Mouse (Mus musculus) common myeloid progenitor, adult 5-6 weeks (primary cell): ENCODE data around the gene Stambpl1. TPM values are rescaled to one million over a fixed set of nuclear protein-coding genes. Genes with fewer than 3 reads are reported as not detected.
A peak's percentile ranks its signal among the peaks of the same experiment; 100 is the strongest.
"Not testable (repeated sequence)": the region's sequence is repeated elsewhere in the genome, so short reads cannot be mapped to it uniquely, and the experiment has no call there.

Experiments used
- ATAC-seq: replicated peaks from 2 replicates; pipeline ENCODE4 v1.8.0; 2016; ENCODE audit warnings: low read depth, mild to moderate bottlenecking, moderate TSS enrichment, inconsistent platforms; ENCODE audit not compliant: poor library complexity, severe bottlenecking
- total RNA-seq: library from RNA; stranded (forward); fragments of 200-1000, 187-1606 nt; gene quantifications from 2 replicates; pipeline ENCODE4 v1.2.3, GENCODE M21; 2017

Stambpl1 gene
- total RNA-seq, 1 experiment from 2014 or later: 12.1 TPM

GRCm38 (mm10) chr19:34194132-34194745, 2.2 kb downstream of the Stambpl1 start:
- ATAC-seq: peak; percentile 24; the same call in 1 of the 2 replicates

- no peak for ATAC-seq
These were observed 3.0 kb downstream of the Stambpl1 start for GRCm38 (mm10) chr19:34195031-34195430.

- ATAC-seq: no peak
These were observed 6.0 kb downstream of the Stambpl1 start for GRCm38 (mm10) chr19:34198066-34198465.

- no peak for ATAC-seq
These were observed 6.9 kb downstream of the Stambpl1 start for GRCm38 (mm10) chr19:34198901-34199300.

- 0 out of 2 replicates have a peak, but pooled peaks have one; percentile 32 for ATAC-seq
These were observed 7.5 kb downstream of the Stambpl1 start for GRCm38 (mm10) chr19:34199488-34199887.

- no peak for ATAC-seq
These were observed 10.6 kb downstream of the Stambpl1 start for GRCm38 (mm10) chr19:34202668-34203067.

GRCm38 (mm10) chr19:34206128-34206527, 14.1 kb downstream of the Stambpl1 start:
- ATAC-seq: not testable (repeated sequence)

- ATAC-seq: no peak
These were observed 14.9 kb downstream of the Stambpl1 start for GRCm38 (mm10) chr19:34206760-34207440.

GRCm38 (mm10) chr19:34209031-34209430, 17.0 kb downstream of the Stambpl1 start:
- ATAC-seq: no peak

GRCm38 (mm10) chr19:34209930-34210581, 18.0 kb downstream of the Stambpl1 start:
- ATAC-seq: no peak

GRCm38 (mm10) chr19:34210841-34211240, 18.8 kb downstream of the Stambpl1 start:
- no peak for ATAC-seq

GRCm38 (mm10) chr19:34212489-34213250, 20.6 kb downstream of the Stambpl1 start:
- ATAC-seq: no peak

GRCm38 (mm10) chr19:34213251-34213645, 21.2 kb downstream of the Stambpl1 start:
- ATAC-seq: no peak

GRCm38 (mm10) chr19:34214136-34214535, 22.1 kb downstream of the Stambpl1 start:
- no peak for ATAC-seq

GRCm38 (mm10) chr19:34216956-34217355, 24.9 kb downstream of the Stambpl1 start:
- no peak for ATAC-seq

- ATAC-seq: 0 out of 2 replicates have a peak, but pooled peaks have one; percentile 27
These were observed 25.7 kb downstream of the Stambpl1 start for GRCm38 (mm10) chr19:34217761-34218160.

- peak; percentile 40 for ATAC-seq
These were observed 27.4 kb downstream of the Stambpl1 start for GRCm38 (mm10) chr19:34219260-34219968.

- ATAC-seq: no peak
These were observed 28.8 kb downstream of the Stambpl1 start for GRCm38 (mm10) chr19:34220732-34221380.

- no peak for ATAC-seq
These were observed 30.8 kb downstream of the Stambpl1 start for GRCm38 (mm10) chr19:34222805-34223204.
